Mouse (Mus musculus): ENCODE results near the gene Kctd8. TPM values are rescaled to one million over a fixed set of nuclear protein-coding genes. Genes with fewer than 3 reads are reported as not detected.

Gene Kctd8
- polyA plus RNA-seq, 1 experiment from 2014 or later = 0.90 TPM

GRCm38 (mm10) chr5:69088912-69089311 is 252.6 kb downstream of the Kctd8 start:
- DNase-seq (ENCODE audit: low spot score) = no peak
- H3K4me3 ChIP-seq = no peak overlapping the region

More at GRCm38 (mm10) chr5:69088912-69089311, 252.6 kb downstream of the Kctd8 start:
- Histone ChIP-seq H3K27ac (replicated peaks) (no peak overlapping the region), H3K9me3 (replicated peaks) (no peaks in the 10 kb centered on the region), H3K4me1 (no peaks in the 10 kb centered on the region), H3K27me3 (ENCODE audit: low read depth, poor library complexity, severe bottlenecking) (no peaks in the 10 kb centered on the region), H3K36me3 (no peaks in the 10 kb centered on the region)

Small RNA genes lying within 50 kb of the gene (microRNA-seq; reads per million reads assigned to microRNA genes)
- gene Gm24368 = not detected

Other genes with a start within 250 kb of the Kctd8 start
- gene Yipf7, start 201.0 kb upstream of the Kctd8 start, polyA plus RNA-seq (2016; fragmentation: Nextera tagmentation; extraction: Ambion mirVana) = not detected in 2 replicates
- gene Guf1, start 215.2 kb upstream of the Kctd8 start, polyA plus RNA-seq (2016; fragmentation: Nextera tagmentation; extraction: Ambion mirVana) = 45.0 and 47.9 TPM in 2 replicates